Mouse (Mus musculus): ENCODE results near the gene Skap1. TPM values are rescaled to one million over a fixed set of nuclear protein-coding genes. Genes with fewer than 3 reads are reported as not detected.

The Skap1 gene
- total and polyA plus RNA-seq, 3 experiments = not detected

- Histone ChIP-seq H3K4me3 (ENCODE audit: control insufficient read depth in 1 of 2, insufficient read depth in 1 of 2, low read depth in 2 of 2, low read length in 2 of 2) (no peak overlapping the region), H3K79me2 (ENCODE audit: control insufficient read depth, insufficient read depth, low read length, poor library complexity) (no peaks in the 10 kb centered on the region), H3K27ac (ENCODE audit: control insufficient read depth, low read depth, low read length) (no peak overlapping the region), H3K4me1 (ENCODE audit: control insufficient read depth in 1 of 2, insufficient read depth in 2 of 2, low read length in 2 of 2) (no peaks in the 10 kb centered on the region), H3K9me3 (replicated peaks; ENCODE audit: insufficient read depth, low read length) (no peaks in the 10 kb centered on the region), H3K27me3 (ENCODE audit: control insufficient read depth in 1 of 2, insufficient read depth in 2 of 2, low read length in 2 of 2) (peaks cover 21 to 32% of the 10 kb centered on the region in 2 experiments), H3K9ac (ENCODE audit: control insufficient read depth, low read depth, low read length, poor library complexity, severe bottlenecking) (no peak overlapping the region), H3K36me3 (ENCODE audit: control insufficient read depth in 1 of 2, insufficient read depth in 2 of 2, low read length in 2 of 2) (no peaks in the 10 kb centered on the region)
- TF ChIP-seq GABPA (IDR thresholded peaks at IDR 0.05; ENCODE audit: low read depth, low read length) (no peak), MXI1 (IDR thresholded peaks at IDR 0.05; ENCODE audit: low read depth, low read length) (no peak), CHD2 (IDR thresholded peaks at IDR 0.05; ENCODE audit: low read length) (no peak), MAFK (IDR thresholded peaks at IDR 0.05; ENCODE audit: borderline replicate concordance, low read depth, low read length) (no peak), ZNF384 (IDR thresholded peaks at IDR 0.05; ENCODE audit: low read depth, low read length) (no peak), ELF1 (IDR thresholded peaks at IDR 0.05; ENCODE audit: low read depth, low read length) (no peak), MEF2A (IDR thresholded peaks at IDR 0.05; ENCODE audit: extremely low read depth, insufficient replicate concordance, low read depth, low read length, poor library complexity, severe bottlenecking) (no peak), USF1 (IDR thresholded peaks at IDR 0.05; ENCODE audit: low read depth, low read length) (no peak), NELFE (IDR thresholded peaks at IDR 0.05; ENCODE audit: low read depth, low read length) (no peak)
- no peak for DNase-seq (ENCODE audit: low read depth, low spot score)
Measured at GRCm38 (mm10) chr11:96602806-96603205, 138.4 kb downstream of the Skap1 start.

GRCm38 (mm10) chr11:96604306-96604705 is 139.9 kb downstream of the Skap1 start:
- Histone ChIP-seq H3K27me3 (ENCODE audit: control insufficient read depth in 1 of 2, insufficient read depth in 2 of 2, low read length in 2 of 2) (peaks cover 21 to 27% of the 10 kb centered on the region in 2 experiments), H3K9ac (ENCODE audit: control insufficient read depth, low read depth, low read length, poor library complexity, severe bottlenecking) (no peak overlapping the region), H3K36me3 (ENCODE audit: control insufficient read depth in 1 of 2, insufficient read depth in 2 of 2, low read length in 2 of 2) (no peaks in the 10 kb centered on the region), H3K27ac (ENCODE audit: control insufficient read depth, low read depth, low read length) (no peak overlapping the region), H3K4me1 (ENCODE audit: control insufficient read depth in 1 of 2, insufficient read depth in 2 of 2, low read length in 2 of 2) (no peaks in the 10 kb centered on the region), H3K9me3 (replicated peaks; ENCODE audit: insufficient read depth, low read length) (no peaks in the 10 kb centered on the region), H3K79me2 (ENCODE audit: control insufficient read depth, insufficient read depth, low read length, poor library complexity) (no peaks in the 10 kb centered on the region), H3K4me3 (ENCODE audit: control insufficient read depth in 1 of 2, insufficient read depth in 1 of 2, low read depth in 2 of 2, low read length in 2 of 2) (no peak overlapping the region)
- DNase-seq (ENCODE audit: low read depth, low spot score) = no peak
- TF ChIP-seq TBP (IDR thresholded peaks at IDR 0.05; ENCODE audit: low read depth, low read length) (no peak), SMC3 (IDR thresholded peaks at IDR 0.05; ENCODE audit: low read depth, low read length) (no peak), SIN3A (IDR thresholded peaks at IDR 0.05; ENCODE audit: low read length) (no peak), UBTF (IDR thresholded peaks at IDR 0.05; ENCODE audit: borderline replicate concordance, insufficient read depth, low read depth, low read length) (no peak), HCFC1 (IDR thresholded peaks at IDR 0.05; ENCODE audit: low read depth, low read length) (no peak), MYB (IDR thresholded peaks at IDR 0.05; ENCODE audit: low read depth, low read length) (no peak), GABPA (IDR thresholded peaks at IDR 0.05; ENCODE audit: low read depth, low read length) (no peak), MXI1 (IDR thresholded peaks at IDR 0.05; ENCODE audit: low read depth, low read length) (no peak), ETS1 (IDR thresholded peaks at IDR 0.05; ENCODE audit: low read depth, low read length) (no peak), POLR2AphosphoS2 (IDR thresholded peaks at IDR 0.05; ENCODE audit: low read length) (no peak)
